Mouse (Mus musculus) ES-Bruce4 (cell line): ENCODE measurements at regions not wholly inside any gene's neighbourhood (a gene's known extent, or its start where the extent isn't known, plus 50 kb on each side); places are given as distances from the start of the nearest gene placed in this dataset.

Experiments
- CTCF ChIP-seq: IDR thresholded peaks from one replicate; pipeline ENCODE4 v1.8.1; 2011; ENCODE audit warnings: low read depth, low read length
- POLR2A ChIP-seq: IDR thresholded peaks from one replicate; pipeline ENCODE4 v1.8.1; 2011; ENCODE audit warnings: low read length; ENCODE audit not compliant: insufficient read depth

DNA sequence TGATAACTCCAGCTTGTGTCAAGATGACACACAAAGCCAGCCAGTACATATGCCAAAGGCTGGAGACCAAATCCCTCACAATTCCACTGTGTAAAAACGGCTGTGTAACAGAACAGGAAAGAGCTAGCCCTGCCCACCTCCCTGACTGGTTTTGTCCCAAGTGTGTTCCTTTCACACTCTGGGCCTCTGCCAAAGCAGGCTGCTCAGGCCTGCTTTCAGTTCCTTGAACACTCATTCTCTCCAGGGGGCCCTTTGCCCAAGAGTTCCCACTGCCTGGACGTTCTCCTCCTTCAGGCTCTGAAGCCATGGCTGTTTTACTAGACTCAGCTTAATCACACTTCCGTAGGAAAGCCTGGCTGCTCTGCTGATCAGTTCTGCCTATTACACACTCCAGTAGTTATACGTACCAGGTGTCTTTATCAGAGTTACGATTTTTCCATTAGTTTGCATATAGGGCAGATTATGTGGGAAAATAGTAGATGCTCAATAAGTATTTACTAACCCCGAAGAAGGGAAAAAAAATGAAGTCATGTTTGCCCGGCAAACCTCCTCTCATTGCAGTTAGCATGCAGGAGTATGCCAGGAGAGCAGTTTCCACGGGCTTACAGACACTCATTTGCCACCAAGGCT lies 144.5 kb upstream of the Smim15 start:
- TF ChIP-seq CTCF (no peak), POLR2A (no peak)
